Mouse (Mus musculus) frontal cortex, adult 2 months (tissue): ENCODE data around the gene Fam102a. TPM values are rescaled to one million over a fixed set of nuclear protein-coding genes. Genes with fewer than 3 reads are reported as not detected.

ENCODE experiments used
- DNase-seq, 2 experiments: peaks; one replicate each; pipeline ENCODE4 v3.0.0; 2022; ENCODE audit warnings: low spot score in 1 of 2; ENCODE audit errors: extremely low spot score in 1 of 2
- polyA plus RNA-seq: library from polyadenylated mRNA; depleted of rRNA; stranded (reverse); fragments of >200 nt; gene quantifications from 2 replicates; pipeline ENCODE4 v1.2.3, GENCODE M21; 2012

Gene Fam102a
- polyA plus RNA-seq, 1 experiment = 34.3 TPM

DNA sequence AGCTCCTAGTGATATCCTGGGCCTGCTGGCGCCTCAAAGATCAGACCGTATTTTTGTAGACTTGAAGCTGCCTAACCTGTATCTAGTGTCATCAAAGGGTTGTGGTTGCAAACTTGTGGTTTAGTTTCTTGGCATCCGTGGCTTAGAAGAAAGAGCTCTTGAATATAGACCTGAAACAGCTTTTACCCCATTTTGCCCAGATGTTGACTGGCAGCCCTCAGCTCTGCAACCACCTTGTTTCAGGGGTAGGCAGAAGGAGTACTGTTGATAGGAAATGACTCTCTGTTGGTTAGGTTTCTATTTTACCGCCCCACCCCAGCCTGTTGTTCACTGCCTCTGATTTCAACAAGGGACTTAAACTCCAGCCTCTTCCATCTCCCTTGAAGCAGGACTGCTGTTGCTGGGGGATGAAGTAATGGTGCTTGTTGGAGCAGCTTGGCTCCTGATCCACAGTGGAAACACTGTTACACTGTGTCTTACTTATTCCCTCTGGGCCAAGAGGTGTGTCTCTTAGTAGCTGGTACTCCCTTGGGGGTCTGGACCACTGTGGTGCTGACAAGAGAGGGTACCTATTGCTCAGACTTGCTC is 6.9 kb downstream of the Fam102a start:
- DNase-seq = no peak

GRCm38 (mm10) chr2:32543031-32543449 is 7.9 kb downstream of the Fam102a start:
- peak in 1 of 2 experiments; percentile 54 for DNase-seq

DNA sequence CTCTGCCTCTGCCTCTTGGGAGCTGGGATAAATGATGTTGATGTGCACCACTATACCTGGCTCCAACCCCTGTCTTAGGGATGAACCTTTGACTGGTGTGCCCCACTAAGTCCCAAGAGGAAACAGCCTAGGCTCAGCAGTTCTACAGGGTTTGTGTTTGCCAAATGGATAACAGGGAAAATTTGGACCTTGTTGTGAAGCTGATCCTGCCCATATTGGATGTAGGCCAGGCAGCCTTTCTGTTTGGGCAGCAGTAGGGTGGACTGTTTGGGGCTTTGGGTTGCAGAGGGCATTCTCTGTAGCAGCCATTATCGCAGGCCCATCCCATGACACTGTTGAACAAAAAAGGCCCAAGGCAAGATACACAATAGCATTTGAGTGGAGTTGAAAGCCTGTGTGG is 11.8 kb downstream of the Fam102a start:
- DNase-seq = no peak

DNA sequence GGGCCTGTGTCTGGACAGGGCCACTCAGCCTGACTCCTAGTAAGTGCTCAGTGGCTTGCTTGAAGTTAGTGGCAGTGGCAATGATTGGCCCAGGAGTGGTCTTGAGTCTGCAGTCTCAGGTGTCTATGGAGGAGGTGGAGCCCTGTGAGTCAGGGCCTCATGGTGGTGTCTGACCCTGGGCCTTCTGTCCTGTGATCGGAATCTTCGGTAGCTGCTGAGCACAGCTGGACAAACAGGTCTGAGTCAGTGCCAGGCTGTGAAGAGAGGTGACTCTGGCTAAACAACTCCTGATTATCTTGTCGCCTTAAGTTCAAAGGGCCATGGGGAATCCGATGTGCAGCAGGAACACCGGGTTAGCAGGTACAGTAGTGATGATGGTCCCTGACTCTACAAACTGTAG is 12.2 kb downstream of the Fam102a start:
- DNase-seq = no peak

- no peak for DNase-seq
Measured at GRCm38 (mm10) chr2:32547964-32548739, 13.0 kb downstream of the Fam102a start.

DNA sequence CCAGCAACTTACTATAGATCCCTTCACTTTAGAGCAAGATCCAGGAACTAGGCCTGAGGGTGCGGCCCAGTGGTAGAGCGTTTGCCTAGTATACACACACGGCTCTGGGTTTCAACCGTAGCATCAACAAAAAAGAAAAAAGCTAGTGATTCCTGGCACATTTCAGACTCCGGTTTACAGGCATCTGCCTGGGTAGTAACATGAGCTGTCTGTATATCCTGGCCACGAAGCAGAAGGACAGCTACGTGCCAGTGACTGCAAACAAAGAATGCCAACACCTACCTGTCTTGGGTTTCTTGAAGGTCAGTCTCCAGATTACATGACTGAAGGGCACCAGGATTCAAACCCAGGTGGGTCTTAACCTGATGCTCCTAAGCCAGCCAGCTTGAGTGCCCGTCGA is 14.0 kb downstream of the Fam102a start:
- DNase-seq = no peak

GRCm38 (mm10) chr2:32549764-32550163 is 14.6 kb downstream of the Fam102a start:
- DNase-seq = no peak

GRCm38 (mm10) chr2:32551236-32551635 is 16.1 kb downstream of the Fam102a start:
- no peak for DNase-seq

DNA sequence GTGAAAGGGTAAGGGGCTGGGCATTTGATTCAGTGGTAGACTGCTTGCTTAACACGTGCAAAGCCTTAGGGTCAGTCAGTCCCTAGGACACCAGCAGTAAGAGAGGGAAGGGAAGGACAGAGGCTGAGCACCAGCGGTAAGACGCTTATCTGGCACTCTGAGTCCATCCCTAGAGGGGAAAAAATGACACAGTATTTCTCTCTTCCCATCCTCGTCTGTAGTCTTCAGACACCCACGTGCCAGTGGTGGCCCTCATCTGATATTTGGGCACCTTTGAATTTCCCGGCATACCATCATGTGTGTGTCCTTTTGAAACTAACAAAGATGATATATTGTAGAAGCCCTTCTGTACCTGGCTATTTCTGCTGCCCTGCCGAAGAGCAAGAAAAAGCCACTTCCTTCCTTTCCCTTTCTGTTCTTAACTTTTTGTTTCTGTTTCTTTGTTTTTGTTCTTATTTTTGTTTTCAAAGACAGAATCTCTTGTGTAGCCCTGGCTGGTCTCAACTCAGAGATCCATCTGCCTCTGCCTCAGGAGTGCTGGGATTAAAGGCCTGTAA is 18.5 kb downstream of the Fam102a start:
- DNase-seq = no peak

- no peak for DNase-seq
Measured at GRCm38 (mm10) chr2:32555484-32555883, 20.4 kb downstream of the Fam102a start.

GRCm38 (mm10) chr2:32556019-32556418 is 20.9 kb downstream of the Fam102a start:
- no peak for DNase-seq

DNA sequence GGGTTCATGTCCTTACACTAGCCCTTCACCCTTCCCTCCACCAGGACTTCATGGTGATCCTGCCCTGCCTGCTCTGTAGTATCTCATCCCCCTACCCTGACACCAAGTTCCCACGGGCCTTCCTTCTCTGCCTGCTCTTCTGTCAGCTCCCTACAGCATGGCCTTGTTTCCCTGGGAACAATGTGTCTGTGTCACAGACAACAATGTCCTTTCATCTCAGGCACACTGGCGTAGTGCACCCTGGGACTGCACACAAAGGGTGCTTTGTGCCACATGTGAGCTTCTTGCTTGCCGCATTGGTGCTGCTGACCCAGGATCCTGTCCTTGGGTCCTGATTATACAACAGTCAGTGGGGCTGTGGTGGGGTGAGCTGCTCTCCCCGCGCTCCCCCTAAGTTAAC is 24.4 kb downstream of the Fam102a start:
- peak in 1 of 2 experiments; percentile 57 for DNase-seq

DNA sequence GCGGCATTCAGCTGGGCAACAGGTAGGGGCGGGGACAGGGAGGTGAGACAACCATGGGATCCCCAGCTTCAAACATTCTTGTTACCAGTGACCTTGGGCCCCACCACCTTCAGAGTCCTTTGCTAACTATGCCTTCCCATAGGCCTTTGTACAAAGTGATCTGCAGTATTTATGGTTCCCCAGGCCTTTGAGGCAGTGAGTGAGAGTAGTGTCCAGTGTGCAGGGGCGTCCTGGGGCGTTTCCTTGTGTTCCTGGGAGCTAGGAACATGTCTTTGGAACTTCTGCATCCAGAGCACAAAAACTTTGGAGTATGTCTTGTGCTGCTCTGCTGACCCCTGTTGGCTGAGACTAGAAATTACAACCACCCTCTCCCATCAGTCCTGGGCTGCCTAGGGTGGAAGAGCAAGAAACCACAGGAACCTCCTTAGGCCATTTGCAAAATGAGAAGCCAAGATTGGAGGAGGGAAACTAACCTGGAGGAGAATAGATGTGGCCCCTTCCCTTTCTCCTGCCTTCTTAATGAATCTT is 31.5 kb downstream of the Fam102a start:
- peak in 1 of 2 experiments; percentile 84 for DNase-seq

GRCm38 (mm10) chr2:32568149-32568548 is 33.0 kb downstream of the Fam102a start:
- DNase-seq = no peak

DNA sequence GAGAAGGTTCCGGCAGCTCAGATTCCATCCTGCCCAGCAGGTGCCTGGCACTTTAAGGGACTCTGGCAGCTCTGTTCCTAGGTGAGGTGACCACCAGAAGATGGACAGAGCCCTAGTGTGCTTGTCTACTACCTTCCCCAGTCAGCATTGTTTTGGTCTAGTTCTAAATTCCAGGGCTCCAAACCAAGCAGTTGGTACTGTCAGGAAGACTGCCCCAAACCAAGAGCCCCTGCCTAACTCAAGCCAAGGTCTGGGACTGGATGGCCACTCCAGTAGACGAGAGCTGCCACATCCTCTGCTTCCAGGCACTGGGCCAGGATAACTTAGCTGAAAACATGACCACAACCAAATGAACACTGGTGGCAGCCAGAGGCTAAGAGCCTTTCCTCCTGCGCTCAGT is 33.8 kb downstream of the Fam102a start:
- DNase-seq = no peak

- peak; percentile 91 to 96 for DNase-seq
Measured at GRCm38 (mm10) chr2:32570698-32571494, 35.8 kb downstream of the Fam102a start, which contains the start of gene Dpm2. Gene Dpm2, plus strand, starts transcription at chr2:32570858.

DNA sequence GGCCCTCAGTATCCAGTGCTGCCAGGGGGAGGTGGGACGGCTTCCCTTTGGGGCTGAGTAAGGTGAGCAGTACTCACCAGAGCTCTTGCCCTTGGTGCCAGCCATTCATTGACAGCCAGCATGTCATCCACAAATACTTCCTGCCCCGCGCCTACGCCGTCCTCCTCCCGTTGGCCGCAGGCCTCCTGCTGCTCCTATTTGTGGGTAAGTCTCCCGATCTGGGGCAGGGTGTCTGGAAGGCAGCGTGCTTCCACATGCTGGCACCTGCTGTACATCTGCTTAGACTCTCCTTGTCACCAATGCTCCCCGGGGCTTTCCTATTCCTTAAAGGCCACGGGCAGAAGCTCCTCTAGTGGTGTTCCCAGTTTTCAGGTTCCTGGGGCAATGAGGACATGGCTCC is 37.1 kb downstream of the Fam102a start:
- no peak for DNase-seq

- no peak for DNase-seq
Measured at GRCm38 (mm10) chr2:32574497-32574896, 39.4 kb downstream of the Fam102a start, which contains the start of gene Pip5kl1. Gene Pip5kl1, plus strand, starts transcription at chr2:32574797.

DNA sequence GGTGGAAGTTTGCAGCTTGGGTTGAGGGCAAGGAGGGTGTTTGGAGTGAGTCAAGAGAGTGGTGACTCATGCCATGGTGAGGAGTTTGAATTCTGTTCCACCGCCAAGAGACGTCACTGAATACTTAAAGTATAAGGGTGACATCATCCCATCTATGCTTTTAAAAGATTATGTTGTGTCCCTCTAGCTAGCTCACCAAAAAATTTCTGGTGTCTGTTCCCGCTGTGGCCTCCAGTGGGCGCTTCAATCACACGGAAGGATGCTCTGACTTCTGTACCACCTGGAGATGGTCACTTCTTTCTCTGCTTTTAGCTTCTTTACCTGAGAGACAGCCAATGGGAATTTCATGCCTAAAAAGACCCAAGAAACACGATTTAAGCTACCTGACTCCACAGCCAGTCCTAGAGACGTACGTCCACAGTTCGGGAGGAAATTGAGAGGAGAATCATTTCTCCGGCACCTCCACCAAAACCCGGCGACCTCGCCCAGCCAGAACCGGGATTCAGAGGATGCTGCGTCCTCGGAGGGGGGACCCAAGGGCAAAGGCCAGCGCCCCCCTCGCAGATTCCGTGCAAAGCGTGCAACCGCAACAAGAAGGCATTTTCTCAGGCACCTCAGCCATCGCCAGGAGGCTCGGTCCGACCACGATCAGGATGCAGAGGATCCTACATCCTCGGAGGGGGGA is 39.9 kb downstream of the Fam102a start:
- peak; percentile 70 to 94 for DNase-seq

DNA sequence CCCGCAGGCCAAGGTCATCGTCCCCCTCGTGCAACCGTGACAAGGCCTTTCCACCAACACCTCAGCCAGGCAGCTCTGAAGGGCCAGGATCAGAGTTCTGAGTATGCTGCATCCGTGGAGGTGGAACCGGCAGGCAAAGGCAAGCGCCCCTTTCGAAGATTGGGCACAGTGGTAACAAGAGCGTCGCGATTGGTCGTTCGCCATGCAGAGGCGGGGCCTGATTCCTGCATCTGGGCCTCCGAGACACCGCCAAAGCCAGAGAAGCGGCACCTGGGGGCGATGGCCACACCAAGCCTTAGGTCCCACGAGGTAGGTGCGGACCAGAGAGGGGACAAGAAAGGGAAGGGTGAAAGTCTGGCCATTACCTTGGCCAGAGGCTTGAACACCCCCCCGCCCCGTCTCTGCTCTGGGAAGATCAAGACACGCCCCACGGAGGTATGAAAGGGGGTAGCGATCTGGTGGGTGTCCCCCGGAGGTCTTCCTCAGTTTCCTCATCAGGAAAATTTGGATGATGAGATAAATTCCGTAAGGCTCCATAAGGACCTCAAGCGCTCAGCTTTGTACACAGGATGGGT is 40.5 kb downstream of the Fam102a start, which contains the start of gene 9430097D07Rik:
Gene 9430097D07Rik, minus strand, starts transcription at position 99 of the 575 bp plus-strand sequence.
- DNase-seq = peak; percentile 55 to 84
